Mouse (Mus musculus) ES-E14 (cell line): ENCODE measurements around the gene Nudt21. TPM values are rescaled to one million over a fixed set of nuclear protein-coding genes. Genes with fewer than 3 reads are reported as not detected.

Experiments used
- DNase-seq: peaks from one replicate; pipeline ENCODE4 v3.0.0-alpha.2; 2013; ENCODE audit warnings: low read depth, low spot score
- H3K27ac ChIP-seq: 2 replicates; pipeline ENCODE4 v1.5.1; 2012; ENCODE audit warnings: low read depth, mild to moderate bottlenecking, low read length, moderate library complexity, mixed read lengths; ENCODE audit not compliant: poor library complexity, insufficient read depth, severe bottlenecking
- H3K36me3 ChIP-seq: 2 replicates; pipeline ENCODE4 v1.6.1; 2012; ENCODE audit warnings: mild to moderate bottlenecking, low read length, moderate library complexity, mixed read lengths; ENCODE audit not compliant: control insufficient read depth, poor library complexity, insufficient read depth, severe bottlenecking
- H3K4me1 ChIP-seq, 2 experiments: fragments of 150-350 bp in 1 of 2; sonication (generic) in 1 of 2; 2 replicates each; pipeline ENCODE4 v1.6.1; 2012; ENCODE audit warnings: low read length in 2 of 2, mild to moderate bottlenecking in 1 of 2, mixed read lengths in 1 of 2; ENCODE audit not compliant: control insufficient read depth in 2 of 2, insufficient read depth in 2 of 2, poor library complexity in 1 of 2
- H3K4me3 ChIP-seq, 2 experiments: fragments of 150-350 bp in 1 of 2; sonication (generic) in 1 of 2; 2 replicates each; pipeline ENCODE4 v1.5.1; 2012; ENCODE audit warnings: low read length in 2 of 2, low read depth in 1 of 2, mild to moderate bottlenecking in 1 of 2, mixed read lengths in 1 of 2; ENCODE audit not compliant: insufficient read depth in 1 of 2, poor library complexity in 1 of 2, severe bottlenecking in 1 of 2
- H3K9ac ChIP-seq: 2 replicates; pipeline ENCODE4 v1.6.1; 2012; ENCODE audit warnings: low read depth, mild to moderate bottlenecking, low read length, mixed read lengths; ENCODE audit not compliant: poor library complexity, insufficient read depth, severe bottlenecking
- H3K9me3 ChIP-seq: fragments of 150-350 bp; sonication (generic); 2 replicates; pipeline ENCODE4 v1.6.1; 2012; ENCODE audit warnings: low read depth, mild to moderate bottlenecking, low read length; ENCODE audit not compliant: control insufficient read depth, insufficient read depth
- CHD2 ChIP-seq: IDR thresholded peaks from 2 replicates; pipeline ENCODE4 v1.6.1; 2014; ENCODE audit warnings: mild to moderate bottlenecking, low read depth, low read length, inconsistent platforms
- HCFC1 ChIP-seq: IDR thresholded peaks from 2 replicates; pipeline ENCODE4 v1.6.1; 2012; ENCODE audit warnings: low read length, inconsistent platforms, borderline replicate concordance; ENCODE audit not compliant: insufficient read depth
- MAFK ChIP-seq: IDR thresholded peaks from 2 replicates; pipeline ENCODE4 v1.6.1; 2014; ENCODE audit warnings: mild to moderate bottlenecking, low read depth, low read length, inconsistent platforms; ENCODE audit not compliant: insufficient read depth
- ZC3H11A ChIP-seq: IDR thresholded peaks from 2 replicates; pipeline ENCODE4 v1.6.1; 2012; ENCODE audit warnings: low read depth, mild to moderate bottlenecking, inconsistent platforms, low read length, borderline replicate concordance
- ZNF384 ChIP-seq: IDR thresholded peaks from 2 replicates; pipeline ENCODE4 v1.6.1; 2012; ENCODE audit warnings: low read depth, low read length, inconsistent platforms
- in situ Hi-C, 2 experiments: fragments of 600-800 bp; cut with MboI; formaldehyde crosslinking; loops; one replicate each; pipeline ENCODE4 v1.15.1; 2025; ENCODE audit warnings: low sequenced_read_pairs in 2 of 2, inconsistent platforms in 1 of 2; ENCODE audit not compliant: unreplicated experiment in 2 of 2
- total RNA-seq: library from RNA; depleted of rRNA; stranded (reverse); fragments of 300-350 nt; gene quantifications from 2 replicates; pipeline ENCODE4 v1.2.3, GENCODE M21; 2012

Gene Nudt21
- total RNA-seq, 1 experiment = 152 TPM

DNA sequence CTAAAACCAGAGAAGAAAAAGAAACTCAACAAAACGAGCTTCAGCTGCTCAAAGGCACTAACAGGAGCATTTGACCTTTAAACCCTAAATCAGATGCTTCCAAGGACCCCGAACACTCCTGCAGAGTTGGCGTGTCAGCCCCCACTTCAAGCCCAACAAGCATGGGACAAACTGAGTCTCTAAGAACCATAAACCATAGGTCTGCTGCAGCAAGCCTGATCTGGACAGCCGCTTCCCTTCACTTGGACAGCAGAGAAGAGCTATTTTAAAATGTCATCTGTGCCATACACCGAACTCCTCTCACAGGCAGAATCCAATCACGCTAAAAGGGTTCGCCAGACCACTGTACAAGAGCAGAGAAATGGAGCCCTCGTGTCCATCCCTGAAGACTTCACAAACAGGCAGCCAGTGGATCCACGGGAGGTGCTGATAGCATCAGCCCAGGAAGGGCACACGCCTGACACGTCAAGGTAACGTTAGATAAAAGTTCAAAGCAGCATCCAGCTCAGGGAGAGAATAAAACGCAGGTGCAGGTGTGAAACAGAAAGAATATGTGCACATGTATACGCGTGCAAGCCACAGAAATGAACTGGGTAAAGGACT, 27.5 kb downstream of the Nudt21 start:
- no peak overlapping the region for H3K4me3 ChIP-seq
- DNase-seq = no peak
- no peak overlapping the region for H3K9ac ChIP-seq
- peaks cover 4 to 13% of the 10 kb centered on the region in 2 experiments; a peak in 3 of 4 replicates for H3K4me1 ChIP-seq
- no peak overlapping the region for H3K27ac ChIP-seq
- H3K9me3 ChIP-seq = no peaks in the 10 kb centered on the region
- in situ Hi-C loops = no loop called here
- 0 out of 2 replicates have a peak, but pooled peaks cover 1% of the 10 kb centered on the region for H3K36me3 ChIP-seq
- no peak for TF ChIP-seq ZNF384
- TF ChIP-seq MAFK = no peak
- no peak for TF ChIP-seq ZC3H11A
- no peak for TF ChIP-seq HCFC1
- TF ChIP-seq CHD2 = no peak

GRCm38 (mm10) chr8:94004139-94004538, 32.7 kb downstream of the Nudt21 start:
- Histone ChIP-seq H3K9ac (no peak overlapping the region), H3K36me3 (no peaks in the 10 kb centered on the region; the same call in 1 of the 2 replicates), H3K27ac (no peak overlapping the region), H3K4me1 (peaks cover 0 to 3% of the 10 kb centered on the region in 2 experiments; a peak in 1 of 4 replicates), H3K4me3 (no peak overlapping the region), H3K9me3 (no peaks in the 10 kb centered on the region)
- TF ChIP-seq ZC3H11A = no peak
- TF ChIP-seq ZNF384 = no peak
- TF ChIP-seq HCFC1 = no peak
- TF ChIP-seq CHD2 = no peak
- TF ChIP-seq MAFK = no peak
- no peak for DNase-seq
- in situ Hi-C loops = no loop called here

DNA sequence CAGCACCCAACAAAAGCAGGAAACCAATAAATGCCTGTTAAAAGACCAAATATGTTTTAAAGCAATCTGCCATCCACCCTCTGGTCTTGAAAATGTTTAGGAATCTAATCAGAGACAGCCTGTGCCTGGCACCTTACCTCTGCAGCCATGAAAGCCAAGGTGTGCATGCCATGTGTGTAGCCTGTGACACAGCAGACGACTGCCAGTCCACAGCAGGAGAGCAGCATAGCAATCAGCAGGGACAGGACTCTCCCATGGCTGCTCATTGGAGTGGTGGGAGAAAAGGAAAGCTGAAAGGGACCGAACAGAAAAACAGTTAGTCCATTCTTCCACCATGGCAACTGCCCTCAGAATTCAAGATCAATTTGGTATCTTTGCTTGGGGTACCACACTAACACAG, 37.9 kb downstream of the Nudt21 start:
- no peak for DNase-seq
- Histone ChIP-seq H3K27ac (no peak overlapping the region), H3K9me3 (no peaks in the 10 kb centered on the region), H3K4me3 (no peak overlapping the region), H3K4me1 (no peaks in the 10 kb centered on the region), H3K9ac (no peak overlapping the region), H3K36me3 (peaks cover 5% of the 10 kb centered on the region)
- in situ Hi-C loops = no loop called here
- TF ChIP-seq MAFK (no peak), CHD2 (no peak), ZC3H11A (no peak), HCFC1 (no peak), ZNF384 (no peak)

- no peak for DNase-seq
- Histone ChIP-seq H3K4me1 (no peaks in the 10 kb centered on the region), H3K4me3 (no peak overlapping the region), H3K36me3 (peaks cover 8% of the 10 kb centered on the region; the same call in 1 of the 2 replicates), H3K9ac (no peak overlapping the region), H3K9me3 (no peaks in the 10 kb centered on the region), H3K27ac (no peak overlapping the region)
- in situ Hi-C loops = no loop called here
- no peak for TF ChIP-seq ZC3H11A
- no peak for TF ChIP-seq ZNF384
- no peak for TF ChIP-seq CHD2
- no peak for TF ChIP-seq MAFK
- no peak for TF ChIP-seq HCFC1
Measured at GRCm38 (mm10) chr8:93989739-93990138, 47.1 kb downstream of the Nudt21 start.

- in situ Hi-C loops = no loop called here
- 0 out of 4 replicates have a peak, but pooled peaks cover 0 to 3% of the 10 kb centered on the region in 2 experiments for H3K4me1 ChIP-seq
- no peaks in the 10 kb centered on the region for H3K9me3 ChIP-seq
- H3K27ac ChIP-seq = no peak overlapping the region
- H3K9ac ChIP-seq = no peak overlapping the region
- H3K36me3 ChIP-seq = peaks cover 8% of the 10 kb centered on the region; the same call in 1 of the 2 replicates
- TF ChIP-seq MAFK = no peak
- no peak for TF ChIP-seq ZC3H11A
- TF ChIP-seq CHD2 = no peak
- TF ChIP-seq ZNF384 = no peak
- TF ChIP-seq HCFC1 = no peak
- H3K4me3 ChIP-seq = no peak overlapping the region
- no peak for DNase-seq
Measured at GRCm38 (mm10) chr8:93984731-93985130, 52.1 kb downstream of the Nudt21 start.
